Mouse (Mus musculus): ENCODE measurements at regions not wholly inside any gene's neighbourhood (a gene's known extent, or its start where the extent isn't known, plus 50 kb on each side); places are given as distances from the start of the nearest gene placed in this dataset.

GRCm38 (mm10) chr2:166399140-166399830 is 243.8 kb upstream of the Sulf2 start:
- ATAC-seq (replicated peaks in 1 of 2; ENCODE audit: insufficient read depth in 1 of 2, low FRiP score in 2 of 2, low TSS enrichment in 1 of 2, low read depth in 1 of 2, poor library complexity in 2 of 2, severe bottlenecking in 2 of 2), result peak; percentile 43 to 51; a peak in 2 of 4 replicates

- no peak for ATAC-seq (replicated peaks in 1 of 2; ENCODE audit: insufficient read depth in 1 of 2, low FRiP score in 2 of 2, low TSS enrichment in 1 of 2, low read depth in 1 of 2, poor library complexity in 2 of 2, severe bottlenecking in 2 of 2)
Measured at GRCm38 (mm10) chr2:166398774-166399139, 243.3 kb upstream of the Sulf2 start.

GRCm38 (mm10) chr2:166398156-166398555 is 242.7 kb upstream of the Sulf2 start:
- no peak for ATAC-seq (replicated peaks in 1 of 2; ENCODE audit: insufficient read depth in 1 of 2, low FRiP score in 2 of 2, low TSS enrichment in 1 of 2, low read depth in 1 of 2, poor library complexity in 2 of 2, severe bottlenecking in 2 of 2)

GRCm38 (mm10) chr2:166394666-166395065 is 239.2 kb upstream of the Sulf2 start:
- no peak for ATAC-seq (replicated peaks in 1 of 2; ENCODE audit: insufficient read depth in 1 of 2, low FRiP score in 2 of 2, low TSS enrichment in 1 of 2, low read depth in 1 of 2, poor library complexity in 2 of 2, severe bottlenecking in 2 of 2)

GRCm38 (mm10) chr2:166391176-166391575 is 235.7 kb upstream of the Sulf2 start:
- no peak for ATAC-seq (replicated peaks in 1 of 2; ENCODE audit: insufficient read depth in 1 of 2, low FRiP score in 2 of 2, low TSS enrichment in 1 of 2, low read depth in 1 of 2, poor library complexity in 2 of 2, severe bottlenecking in 2 of 2)

- no peak for ATAC-seq (replicated peaks in 1 of 2; ENCODE audit: insufficient read depth in 1 of 2, low FRiP score in 2 of 2, low TSS enrichment in 1 of 2, low read depth in 1 of 2, poor library complexity in 2 of 2, severe bottlenecking in 2 of 2)
Measured at GRCm38 (mm10) chr2:166388050-166388449, 232.6 kb upstream of the Sulf2 start.

GRCm38 (mm10) chr2:166386817-166387216 is 231.4 kb upstream of the Sulf2 start:
- ATAC-seq (replicated peaks in 1 of 2; ENCODE audit: insufficient read depth in 1 of 2, low FRiP score in 2 of 2, low TSS enrichment in 1 of 2, low read depth in 1 of 2, poor library complexity in 2 of 2, severe bottlenecking in 2 of 2), result no peak

GRCm38 (mm10) chr2:166384583-166384982 is 229.1 kb upstream of the Sulf2 start:
- ATAC-seq (replicated peaks in 1 of 2; ENCODE audit: insufficient read depth in 1 of 2, low FRiP score in 2 of 2, low TSS enrichment in 1 of 2, low read depth in 1 of 2, poor library complexity in 2 of 2, severe bottlenecking in 2 of 2), result no peak

- no peak for ATAC-seq (replicated peaks in 1 of 2; ENCODE audit: insufficient read depth in 1 of 2, low FRiP score in 2 of 2, low TSS enrichment in 1 of 2, low read depth in 1 of 2, poor library complexity in 2 of 2, severe bottlenecking in 2 of 2)
Measured at GRCm38 (mm10) chr2:166383356-166383755, 227.9 kb upstream of the Sulf2 start.

- no peak for ATAC-seq (replicated peaks in 1 of 2; ENCODE audit: insufficient read depth in 1 of 2, low FRiP score in 2 of 2, low TSS enrichment in 1 of 2, low read depth in 1 of 2, poor library complexity in 2 of 2, severe bottlenecking in 2 of 2)
Measured at GRCm38 (mm10) chr2:166382180-166382579, 226.7 kb upstream of the Sulf2 start.

GRCm38 (mm10) chr2:166380854-166381253 is 225.4 kb upstream of the Sulf2 start:
- no peak for ATAC-seq (replicated peaks in 1 of 2; ENCODE audit: insufficient read depth in 1 of 2, low FRiP score in 2 of 2, low TSS enrichment in 1 of 2, low read depth in 1 of 2, poor library complexity in 2 of 2, severe bottlenecking in 2 of 2)

GRCm38 (mm10) chr2:166378325-166378724 is 222.9 kb upstream of the Sulf2 start:
- ATAC-seq (replicated peaks in 1 of 2; ENCODE audit: insufficient read depth in 1 of 2, low FRiP score in 2 of 2, low TSS enrichment in 1 of 2, low read depth in 1 of 2, poor library complexity in 2 of 2, severe bottlenecking in 2 of 2), result no peak

GRCm38 (mm10) chr2:166377329-166377728 is 221.9 kb upstream of the Sulf2 start:
- ATAC-seq (replicated peaks in 1 of 2; ENCODE audit: insufficient read depth in 1 of 2, low FRiP score in 2 of 2, low TSS enrichment in 1 of 2, low read depth in 1 of 2, poor library complexity in 2 of 2, severe bottlenecking in 2 of 2), result no peak

GRCm38 (mm10) chr2:166375639-166376038 is 220.2 kb upstream of the Sulf2 start:
- ATAC-seq (replicated peaks in 1 of 2; ENCODE audit: insufficient read depth in 1 of 2, low FRiP score in 2 of 2, low TSS enrichment in 1 of 2, low read depth in 1 of 2, poor library complexity in 2 of 2, severe bottlenecking in 2 of 2), result no peak

- ATAC-seq (replicated peaks in 1 of 2; ENCODE audit: insufficient read depth in 1 of 2, low FRiP score in 2 of 2, low TSS enrichment in 1 of 2, low read depth in 1 of 2, poor library complexity in 2 of 2, severe bottlenecking in 2 of 2), result no peak
Measured at GRCm38 (mm10) chr2:166370776-166371175, 215.3 kb upstream of the Sulf2 start.

- no peak for ATAC-seq (replicated peaks in 1 of 2; ENCODE audit: insufficient read depth in 1 of 2, low FRiP score in 2 of 2, low TSS enrichment in 1 of 2, low read depth in 1 of 2, poor library complexity in 2 of 2, severe bottlenecking in 2 of 2)
Measured at GRCm38 (mm10) chr2:166361645-166362044, 206.2 kb upstream of the Sulf2 start.

GRCm38 (mm10) chr2:166360786-166361185 is 205.3 kb upstream of the Sulf2 start:
- no peak for ATAC-seq (replicated peaks in 1 of 2; ENCODE audit: insufficient read depth in 1 of 2, low FRiP score in 2 of 2, low TSS enrichment in 1 of 2, low read depth in 1 of 2, poor library complexity in 2 of 2, severe bottlenecking in 2 of 2)

GRCm38 (mm10) chr2:166359995-166360394 is 204.5 kb upstream of the Sulf2 start:
- no peak for ATAC-seq (replicated peaks in 1 of 2; ENCODE audit: insufficient read depth in 1 of 2, low FRiP score in 2 of 2, low TSS enrichment in 1 of 2, low read depth in 1 of 2, poor library complexity in 2 of 2, severe bottlenecking in 2 of 2)

GRCm38 (mm10) chr2:166357824-166358223 is 202.4 kb upstream of the Sulf2 start:
- ATAC-seq (replicated peaks in 1 of 2; ENCODE audit: insufficient read depth in 1 of 2, low FRiP score in 2 of 2, low TSS enrichment in 1 of 2, low read depth in 1 of 2, poor library complexity in 2 of 2, severe bottlenecking in 2 of 2), result peak; percentile 68 to 76
